Mouse (Mus musculus): ENCODE results near the gene Cfhr1.

Gene Cfhr1

GRCm38 (mm10) chr1:139560024-139560423, at the start of gene Cfhr1:
Gene Cfhr1, minus strand, starts transcription at chr1:139560272.
- in situ Hi-C loops (cut with MboI; ENCODE audit: unreplicated experiment in 2 of 2) = no loop called here

GRCm38 (mm10) chr1:139551311-139551710, 8.8 kb downstream of the Cfhr1 start:
- in situ Hi-C loops (cut with MboI; ENCODE audit: unreplicated experiment in 2 of 2) = no loop called here

- in situ Hi-C loops (cut with MboI; ENCODE audit: unreplicated experiment in 2 of 2) = no loop called here
Observed at GRCm38 (mm10) chr1:139548536-139548935, 11.5 kb downstream of the Cfhr1 start.

GRCm38 (mm10) chr1:139514556-139514955, 45.5 kb downstream of the Cfhr1 start:
- in situ Hi-C loops (cut with MboI; ENCODE audit: unreplicated experiment in 2 of 2) = no loop called here

GRCm38 (mm10) chr1:139501258-139501752, 58.8 kb downstream of the Cfhr1 start, which contains the start of gene F13b:
Gene F13b, plus strand, starts transcription at chr1:139501702.
- in situ Hi-C loops (cut with MboI; ENCODE audit: unreplicated experiment in 2 of 2) = no loop called here

GRCm38 (mm10) chr1:139499751-139500150, 60.3 kb downstream of the Cfhr1 start:
- in situ Hi-C loops (cut with MboI; ENCODE audit: unreplicated experiment in 2 of 2) = no loop called here
